Mouse (Mus musculus) kidney, postnatal 25 days (tissue): ENCODE measurements around the gene Fgf22.
A peak's percentile ranks its signal among the peaks of the same experiment; 100 is the strongest.

Experiments used
- DNase-seq, 2 experiments: peaks; one replicate each; pipeline ENCODE4 v3.0.0; 2021; ENCODE audit warnings: mixed read lengths in 2 of 2

Fgf22 gene

GRCm38 (mm10) chr10:79793051-79793737 is 38.3 kb downstream of the Fgf22 start, which contains the start of gene Palm:
TSS of gene Palm (plus strand) at chr10:79793572.
- DNase-seq = peak; percentile 86 to 90

GRCm38 (mm10) chr10:79793738-79794490 is 39.0 kb downstream of the Fgf22 start:
- DNase-seq = peak; percentile 54 to 74

- DNase-seq = peak; percentile 89 to 95
Measured at GRCm38 (mm10) chr10:79794491-79794931, 39.6 kb downstream of the Fgf22 start.

GRCm38 (mm10) chr10:79795905-79796304 is 41.0 kb downstream of the Fgf22 start:
- DNase-seq = no peak

DNA sequence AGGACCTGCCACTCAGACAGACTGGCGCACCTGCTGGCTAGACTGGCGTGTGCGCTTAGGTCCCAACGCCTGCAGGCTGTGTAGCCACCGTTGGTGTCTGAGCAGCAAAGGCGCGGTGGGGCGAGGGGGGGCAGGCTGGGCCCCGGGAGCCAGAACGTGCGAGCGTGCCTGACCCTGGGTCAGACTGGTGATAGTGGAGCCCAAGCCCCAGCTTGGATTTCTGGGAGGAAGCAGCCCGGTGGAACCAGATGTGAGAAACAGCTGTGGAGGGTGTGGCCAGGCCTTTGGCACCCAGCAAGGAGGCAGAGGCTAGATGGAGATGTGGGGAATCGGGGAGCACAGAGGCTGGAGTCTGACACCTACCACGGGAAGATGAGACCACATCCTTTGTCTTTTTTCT is 42.5 kb downstream of the Fgf22 start:
- DNase-seq = peak in 1 of 2 experiments; percentile 62

- peak; percentile 75 to 85 for DNase-seq
Measured at GRCm38 (mm10) chr10:79798289-79798928, 43.5 kb downstream of the Fgf22 start.

- peak; percentile 41 to 63 for DNase-seq
Measured at GRCm38 (mm10) chr10:79800508-79800907, 45.6 kb downstream of the Fgf22 start.

- peak; percentile 69 to 89 for DNase-seq
Measured at GRCm38 (mm10) chr10:79801837-79802236, 47.0 kb downstream of the Fgf22 start.

GRCm38 (mm10) chr10:79802331-79802971 is 47.6 kb downstream of the Fgf22 start:
- DNase-seq = peak; percentile 84 to 95

DNA sequence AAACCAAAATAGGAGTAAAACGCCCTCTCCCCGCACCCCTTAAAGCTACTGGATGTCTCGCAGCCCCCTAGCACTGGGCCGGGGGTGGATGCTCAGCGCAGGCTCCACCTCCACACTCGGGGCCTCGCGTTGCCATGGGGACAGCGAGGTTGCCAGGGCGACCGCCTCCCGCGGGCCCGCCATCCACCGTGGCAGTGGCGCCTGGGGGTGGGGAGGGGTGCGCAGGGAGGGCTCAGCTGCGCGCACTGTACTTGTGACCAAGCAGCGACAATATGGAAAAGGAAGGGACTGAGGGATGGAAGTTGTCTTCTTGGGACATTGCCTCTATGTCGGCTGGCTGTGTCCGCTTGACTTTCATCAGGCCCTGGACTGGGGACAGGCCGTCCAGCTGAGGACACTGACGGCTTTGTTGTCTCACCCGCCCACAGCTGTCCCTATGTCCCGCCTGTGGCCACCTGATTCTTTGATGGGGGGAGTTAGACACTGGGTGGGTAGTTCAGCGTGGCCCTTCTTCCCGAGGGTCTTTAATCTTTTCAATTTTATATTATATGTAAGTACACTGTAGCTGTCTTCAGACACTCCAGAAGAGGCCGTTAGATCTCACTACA is 48.9 kb downstream of the Fgf22 start:
- peak; percentile 47 to 69 for DNase-seq

- peak; percentile 75 to 91 for DNase-seq
Measured at GRCm38 (mm10) chr10:79805636-79806035, 50.8 kb downstream of the Fgf22 start.

DNA sequence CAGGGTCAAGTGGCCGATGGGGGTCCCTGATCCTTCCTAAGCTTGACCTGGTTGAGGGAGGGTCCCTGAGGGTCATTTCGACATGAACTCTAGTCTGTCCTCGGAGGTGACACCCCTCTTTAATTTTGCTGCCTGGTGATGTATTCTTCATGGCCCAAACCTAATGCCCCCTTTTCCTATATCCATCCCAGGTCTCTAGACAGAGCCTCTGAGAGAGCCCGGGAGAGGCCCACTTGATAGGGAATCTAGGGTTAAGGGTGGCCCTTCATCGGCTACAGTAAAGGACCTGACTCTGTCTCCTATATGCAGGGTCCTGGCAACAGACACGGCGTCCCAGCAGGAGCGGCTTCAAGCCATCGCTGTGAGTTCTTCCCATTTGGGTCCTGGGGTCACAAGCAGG is 51.5 kb downstream of the Fgf22 start:
- DNase-seq = no peak

GRCm38 (mm10) chr10:79806972-79807371 is 52.1 kb downstream of the Fgf22 start:
- peak; percentile 63 to 75 for DNase-seq

DNA sequence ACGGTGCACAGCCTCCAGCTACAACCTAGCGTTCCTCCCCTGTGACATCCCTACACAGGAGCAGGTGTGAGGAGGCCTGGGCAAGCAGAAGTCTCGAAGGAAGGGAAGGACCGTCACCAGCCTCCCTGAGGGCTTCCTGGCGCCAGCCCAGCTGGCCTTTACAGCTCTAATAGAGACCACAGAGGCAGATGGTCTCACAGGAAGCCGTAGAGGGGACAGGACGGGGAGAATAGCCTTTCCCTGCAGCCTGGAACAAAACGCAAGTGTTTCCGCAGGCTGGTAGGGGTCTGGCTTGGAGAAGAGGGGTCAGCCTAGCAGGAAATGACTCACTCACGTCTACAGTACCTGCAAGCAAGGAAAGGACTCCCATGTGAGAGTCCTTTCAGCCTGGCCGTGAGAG is 53.0 kb downstream of the Fgf22 start:
- peak; percentile 72 to 84 for DNase-seq
